Mouse (Mus musculus) heart, adult 2 months (tissue): ENCODE data around the gene Mbnl2.

Source experiments
- CTCF ChIP-seq: fragments of 200-600 bp; IDR thresholded peaks from 2 replicates; pipeline ENCODE4 v1.8.1; 2022; ENCODE audit warnings: antibody characterized with exemption, mild to moderate bottlenecking, moderate library complexity
- EP300 ChIP-seq: fragments of 200-500 bp; IDR thresholded peaks from 2 replicates; pipeline ENCODE4 v1.6.1; 2011; ENCODE audit warnings: low read depth, low read length, control low read depth; ENCODE audit not compliant: insufficient read depth
- POLR2A ChIP-seq: fragments of 200-500 bp; IDR thresholded peaks from 2 replicates; pipeline ENCODE4 v1.6.1; 2011; ENCODE audit warnings: mild to moderate bottlenecking, low read depth, low read length, control low read depth; ENCODE audit not compliant: insufficient read depth

DNA sequence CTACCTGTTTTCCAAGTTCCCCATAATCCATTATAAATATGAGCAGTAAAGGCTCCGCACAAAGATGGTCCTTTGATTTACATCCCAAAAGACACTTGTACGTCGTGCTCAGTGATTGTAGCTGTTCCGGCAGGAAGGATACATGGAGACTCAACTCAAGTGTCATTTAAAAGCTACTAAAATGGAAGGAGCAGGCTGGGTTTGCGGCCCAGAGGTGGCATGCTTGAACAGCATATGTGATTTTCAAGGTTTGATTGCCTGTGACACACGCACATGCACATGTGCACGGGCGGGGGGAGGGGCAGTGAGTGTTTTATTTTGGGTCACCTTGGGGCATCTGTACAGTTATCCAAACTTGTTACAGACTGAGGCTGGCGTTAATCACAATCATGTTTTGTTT, 59.9 kb downstream of the Mbnl2 start:
- TF ChIP-seq EP300 (0 out of 2 replicates have a peak, but pooled peaks have one; percentile 14), CTCF (no peak), POLR2A (no peak)
